Mouse (Mus musculus) liver, embryonic 14.5 days (tissue): ENCODE results near the gene Auts2. TPM values are rescaled to one million over a fixed set of nuclear protein-coding genes. Genes with fewer than 3 reads are reported as not detected.
A peak's percentile ranks its signal among the peaks of the same experiment; 100 is the strongest.

Experiments
- ATAC-seq: fragments of 200-750 bp; cut with Nextera tagmentation; 2 replicates; pipeline ENCODE4 v1.8.0; 2017; ENCODE audit warnings: moderate number of reproducible peaks, mild to moderate bottlenecking, moderate library complexity; ENCODE audit not compliant: insufficient read depth
- DNase-seq, 3 experiments: peaks; one replicate each; pipeline ENCODE4 v3.0.0-alpha.2; 2012 to 2013; ENCODE audit warnings: low read depth in 3 of 3, low spot score in 3 of 3
- H3K27ac ChIP-seq: fragments of 300-500 bp; sonication (generic); 2 replicates; pipeline ENCODE4 v1.5.1; 2014; ENCODE audit warnings: moderate library complexity, mild to moderate bottlenecking, control low read depth, inconsistent platforms
- H3K27me3 ChIP-seq: fragments of 300-500 bp; sonication (generic); 2 replicates; pipeline ENCODE4 v1.6.1; 2014; ENCODE audit warnings: mild to moderate bottlenecking, low read length, moderate library complexity; ENCODE audit not compliant: control insufficient read depth, insufficient read depth
- H3K36me3 ChIP-seq: fragments of 300-500 bp; sonication (generic); replicated peaks from 2 replicates; pipeline ENCODE4 v1.6.1; 2014; ENCODE audit warnings: low read depth; ENCODE audit not compliant: control insufficient read depth, insufficient read depth
- H3K4me1 ChIP-seq, 2 experiments: fragments of 200-500 bp in 1 of 2; fragments of 300-500 bp in 1 of 2; sonication (generic) in 1 of 2; replicated peaks; 2 replicates each; pipeline ENCODE4 v1.6.1; 2012 to 2014; ENCODE audit warnings: antibody characterized with exemption in 1 of 2, inconsistent platforms in 1 of 2, low read length in 1 of 2; ENCODE audit not compliant: control insufficient read depth in 2 of 2, insufficient read depth in 2 of 2
- H3K4me2 ChIP-seq: fragments of 300-500 bp; sonication (generic); 2 replicates; pipeline ENCODE4 v1.6.1; 2014; ENCODE audit warnings: low read depth, mild to moderate bottlenecking, control low read depth, moderate library complexity
- H3K4me3 ChIP-seq, 2 experiments: fragments of 200-500 bp in 1 of 2; fragments of 300-500 bp in 1 of 2; sonication (generic) in 1 of 2; 2 replicates each; pipeline ENCODE4 v1.5.1; 2012 to 2014; ENCODE audit warnings: low read depth in 2 of 2, low read length in 2 of 2, mild to moderate bottlenecking in 2 of 2, control low read depth in 1 of 2, inconsistent platforms in 1 of 2, moderate library complexity in 1 of 2; ENCODE audit not compliant: insufficient read depth in 1 of 2
- H3K9ac ChIP-seq: fragments of 300-500 bp; sonication (generic); replicated peaks from 2 replicates; pipeline ENCODE4 v1.6.1; 2014; ENCODE audit warnings: mild to moderate bottlenecking, control low read depth, moderate library complexity
- H3K9me3 ChIP-seq: fragments of 300-500 bp; sonication (generic); 2 replicates; pipeline ENCODE4 v1.6.1; 2016; ENCODE audit warnings: low read length, mixed read lengths; ENCODE audit not compliant: control insufficient read depth
- CTCF ChIP-seq: IDR thresholded peaks from 2 replicates; pipeline ENCODE4 v1.5.1; 2016; ENCODE audit warnings: antibody characterized with exemption, low read depth, control low read depth
- EP300 ChIP-seq: IDR thresholded peaks from 2 replicates; pipeline ENCODE4 v1.6.1; 2016; ENCODE audit warnings: antibody characterized with exemption, low read depth
- WGBS: fragments of 180-500 bp; shearing (Covaris S2); extraction: QIAGEN DNeasy Blood & Tissue Kit; methylation state at CpG from one replicate; pipeline ENCODE4 v1.1.7; 2014; ENCODE audit not compliant: insufficient replicate concordance; 5-methylcytosine and 5-hydroxymethylcytosine counted together
- polyA plus RNA-seq, 2 experiments: library from polyadenylated mRNA; depleted of rRNA in 1 of 2; stranded (reverse) in 1 of 2; unstranded in 1 of 2; fragments of >200 nt; fragmentation: Nextera tagmentation in 1 of 2; extraction: Ambion mirVana in 1 of 2; gene quantifications; 2 replicates each; pipeline versions ENCODE4 v1.2.1 to v1.2.3; 2012 to 2014

Auts2 gene
- polyA plus RNA-seq, 2 experiments: 0.77 to 1.6 TPM

DNA sequence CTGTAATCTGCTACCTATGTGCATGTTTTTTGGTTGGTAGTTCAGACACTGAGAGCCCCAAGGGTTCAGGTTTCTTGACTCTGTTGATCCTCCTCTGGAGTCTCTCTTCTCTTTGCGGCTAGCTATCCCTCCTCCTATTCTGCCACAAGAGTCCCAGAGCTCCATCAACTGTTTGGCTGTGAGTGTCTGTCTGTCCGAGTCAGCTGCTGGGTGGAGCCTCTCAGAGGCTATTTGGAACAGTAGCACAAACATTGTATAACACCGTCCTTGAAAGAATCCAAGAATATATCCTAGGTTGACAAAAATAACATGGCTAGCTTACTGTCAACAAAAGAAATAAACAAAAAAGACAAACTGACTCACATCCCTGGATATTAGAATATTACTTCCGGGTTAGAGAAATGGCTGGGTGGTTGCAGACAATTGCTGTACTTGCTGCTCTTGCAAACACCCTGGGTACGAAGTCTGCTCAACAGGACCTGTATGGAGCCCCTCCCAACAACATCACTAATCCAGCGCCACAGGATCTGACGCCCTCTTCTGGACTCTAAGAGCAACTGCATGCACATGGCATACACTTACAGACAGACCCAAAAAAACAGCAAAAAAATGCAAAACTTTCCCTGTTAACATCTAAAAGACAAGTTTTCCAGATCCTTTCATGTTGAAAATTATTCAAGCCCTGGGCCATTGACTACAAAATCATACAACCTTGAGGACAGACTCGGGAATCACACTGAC, 428.4 kb downstream of the Auts2 start:
- Histone ChIP-seq H3K4me1 (no peaks in the 10 kb centered on the region), H3K4me2 (no peak overlapping the region), H3K9ac (no peak overlapping the region), H3K36me3 (no peaks in the 10 kb centered on the region), H3K27me3 (no peaks in the 10 kb centered on the region), H3K4me3 (no peak overlapping the region), H3K9me3 (no peaks in the 10 kb centered on the region), H3K27ac (no peak overlapping the region)
- ATAC-seq: no peak
- 52% methylated on average over 8 of the region's 8 CpGs for WGBS
- TF ChIP-seq CTCF (peak; percentile 36), EP300 (no peak)
- no peak for DNase-seq

DNA sequence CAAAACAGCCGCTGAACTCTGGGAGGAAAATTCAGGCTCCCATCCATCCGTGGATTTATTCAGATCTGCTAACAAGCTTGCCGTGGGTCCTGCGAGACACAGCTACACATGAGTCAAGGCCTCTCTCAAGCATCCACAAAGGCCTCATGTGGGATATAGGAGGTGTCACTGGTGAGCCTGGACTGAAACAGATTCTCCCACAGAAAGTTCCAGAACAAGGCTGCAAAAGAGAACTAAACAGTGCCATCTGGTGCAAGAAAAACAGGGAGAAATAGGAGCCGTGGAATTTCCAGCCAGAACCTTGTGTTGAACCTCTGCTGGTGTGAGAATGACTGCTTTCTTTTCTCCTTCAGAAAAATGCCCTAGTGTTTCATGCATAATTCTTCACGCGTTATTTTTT, 429.7 kb downstream of the Auts2 start:
- Histone ChIP-seq H3K27ac (no peak overlapping the region), H3K9ac (no peak overlapping the region), H3K9me3 (no peaks in the 10 kb centered on the region), H3K4me3 (no peak overlapping the region), H3K27me3 (no peaks in the 10 kb centered on the region), H3K4me1 (no peaks in the 10 kb centered on the region), H3K4me2 (no peak overlapping the region), H3K36me3 (no peaks in the 10 kb centered on the region)
- TF ChIP-seq EP300 (no peak), CTCF (peak; percentile 11; the same call in 1 of the 2 replicates)
- DNase-seq (no peak), ATAC-seq (no peak)
- 69% methylated on average over 7 of the region's 7 CpGs for WGBS

- WGBS: 71% methylated on average over 7 of the region's 7 CpGs
- Histone ChIP-seq H3K27me3 (no peaks in the 10 kb centered on the region), H3K9me3 (no peaks in the 10 kb centered on the region), H3K9ac (no peak overlapping the region), H3K4me3 (no peak overlapping the region), H3K27ac (no peak overlapping the region), H3K4me1 (no peaks in the 10 kb centered on the region), H3K4me2 (no peak overlapping the region), H3K36me3 (no peaks in the 10 kb centered on the region)
- ATAC-seq (no peak), DNase-seq (no peak)
- no peak for TF ChIP-seq CTCF
- no peak for TF ChIP-seq EP300
These were observed 430.5 kb downstream of the Auts2 start for GRCm38 (mm10) chr5:132112666-132113065.

GRCm38 (mm10) chr5:132102426-132102825, 440.7 kb downstream of the Auts2 start:
- Histone ChIP-seq H3K4me3 (no peak overlapping the region), H3K36me3 (no peaks in the 10 kb centered on the region), H3K27me3 (no peaks in the 10 kb centered on the region), H3K9me3 (no peaks in the 10 kb centered on the region), H3K4me2 (no peak overlapping the region), H3K4me1 (no peaks in the 10 kb centered on the region), H3K27ac (no peak overlapping the region), H3K9ac (no peak overlapping the region)
- 63% methylated on average over 4 of the region's 4 CpGs for WGBS
- no peak for ATAC-seq
- TF ChIP-seq EP300 (no peak), CTCF (no peak)
- no peak for DNase-seq

DNA sequence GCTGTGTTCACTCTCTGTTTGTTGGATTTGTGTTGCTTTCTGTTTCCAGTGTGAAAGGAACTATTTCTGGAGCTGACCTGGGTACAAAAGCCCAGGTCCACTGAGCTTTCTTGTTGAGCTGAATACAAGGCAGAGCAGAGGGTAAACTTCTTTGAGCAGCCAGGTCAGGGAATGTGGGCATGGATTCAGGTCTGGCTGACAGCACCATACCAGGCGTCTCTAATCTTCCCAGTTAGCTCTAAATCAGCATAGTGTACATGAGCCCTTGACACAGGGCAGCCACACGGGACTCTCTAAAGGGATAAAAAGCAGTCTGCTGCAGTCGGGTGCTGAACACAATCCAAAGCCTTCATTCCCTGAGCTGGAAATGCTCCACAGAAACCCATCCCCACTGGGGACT, 444.7 kb downstream of the Auts2 start:
- Histone ChIP-seq H3K36me3 (no peaks in the 10 kb centered on the region), H3K27ac (no peak overlapping the region), H3K4me1 (peaks cover 0 to 2% of the 10 kb centered on the region in 2 experiments; a peak in 1 of 4 replicates), H3K4me3 (no peak overlapping the region), H3K27me3 (no peaks in the 10 kb centered on the region), H3K9ac (no peak overlapping the region), H3K4me2 (no peak overlapping the region), H3K9me3 (no peaks in the 10 kb centered on the region)
- ATAC-seq: no peak
- no peak for TF ChIP-seq EP300
- TF ChIP-seq CTCF: no peak
- DNase-seq: no peak
- WGBS: 40% methylated on average over 3 of the region's 3 CpGs
